Mouse (Mus musculus): ENCODE data around the gene Mgarp. TPM values are rescaled to one million over a fixed set of nuclear protein-coding genes. Genes with fewer than 3 reads are reported as not detected.
A peak's percentile ranks its signal among the peaks of the same experiment; 100 is the strongest.
"Not testable (repeated sequence)": the region's sequence is repeated elsewhere in the genome, so short reads cannot be mapped to it uniquely, and the experiment has no call there.

The Mgarp gene
- under 1 TPM in 3 of 4 experiments, not detected in 1; 0.27 to 0.72 (median 0.55) TPM for total RNA-seq (2022)

- DNase-seq (ENCODE audit: low spot score in 2 of 2), result no peak
These were observed at the start of gene Mgarp for GRCm38 (mm10) chr3:51396219-51397068. Gene Mgarp (minus strand): TSS chr3:51396738.

- DNase-seq (ENCODE audit: low spot score in 2 of 2), result no peak
These were observed 38.5 kb upstream of the Mgarp start for GRCm38 (mm10) chr3:51434871-51435595.

GRCm38 (mm10) chr3:51434364-51434763 lies 37.8 kb upstream of the Mgarp start:
- not testable (repeated sequence) for DNase-seq (ENCODE audit: low spot score in 2 of 2)

- no peak for DNase-seq (ENCODE audit: low spot score in 2 of 2)
These were observed 28.9 kb upstream of the Mgarp start for GRCm38 (mm10) chr3:51425394-51425793.

GRCm38 (mm10) chr3:51421921-51422320 lies 25.4 kb upstream of the Mgarp start:
- DNase-seq (ENCODE audit: low spot score in 2 of 2), result no peak

- no peak for DNase-seq (ENCODE audit: low spot score in 2 of 2)
These were observed 21.4 kb upstream of the Mgarp start for GRCm38 (mm10) chr3:51417966-51418365.

- no peak for DNase-seq (ENCODE audit: low spot score in 2 of 2)
These were observed 20.9 kb upstream of the Mgarp start for GRCm38 (mm10) chr3:51417485-51417884.

GRCm38 (mm10) chr3:51417135-51417458 lies 20.6 kb upstream of the Mgarp start:
- DNase-seq (ENCODE audit: low spot score in 2 of 2), result no peak

GRCm38 (mm10) chr3:51416364-51417134 lies 20.0 kb upstream of the Mgarp start:
- DNase-seq (ENCODE audit: low spot score in 2 of 2), result peak in 1 of 2 experiments; percentile 37

- no peak for DNase-seq (ENCODE audit: low spot score in 2 of 2)
These were observed 19.5 kb upstream of the Mgarp start for GRCm38 (mm10) chr3:51416073-51416363.

- DNase-seq (ENCODE audit: low spot score in 2 of 2), result peak; percentile 94 to 95
These were observed 18.8 kb upstream of the Mgarp start, which contains the start of gene Naa15 for GRCm38 (mm10) chr3:51415098-51416072. Gene Naa15 (plus strand): TSS chr3:51415148.

GRCm38 (mm10) chr3:51413276-51413675 lies 16.7 kb upstream of the Mgarp start:
- DNase-seq (ENCODE audit: low spot score in 2 of 2), result no peak

- DNase-seq (ENCODE audit: low spot score in 2 of 2), result no peak
These were observed 15.9 kb upstream of the Mgarp start for GRCm38 (mm10) chr3:51412457-51412856.

- peak; percentile 88 to 98 for DNase-seq (ENCODE audit: low spot score in 2 of 2)
These were observed 12.1 kb upstream of the Mgarp start, which contains the start of gene Ndufc1 for GRCm38 (mm10) chr3:51408561-51409183. Gene Ndufc1 (minus strand): TSS chr3:51408988.

- no peak for DNase-seq (ENCODE audit: low spot score in 2 of 2)
These were observed 11.5 kb upstream of the Mgarp start for GRCm38 (mm10) chr3:51407870-51408560.

GRCm38 (mm10) chr3:51402628-51403027 lies 6.1 kb upstream of the Mgarp start:
- no peak for DNase-seq (ENCODE audit: low spot score in 2 of 2)

- DNase-seq (ENCODE audit: low spot score in 2 of 2), result not testable (repeated sequence)
These were observed 5.5 kb upstream of the Mgarp start for GRCm38 (mm10) chr3:51402054-51402453.

GRCm38 (mm10) chr3:51400682-51401081 lies 4.1 kb upstream of the Mgarp start:
- no peak for DNase-seq (ENCODE audit: low spot score in 2 of 2)

- no peak for DNase-seq (ENCODE audit: low spot score in 2 of 2)
These were observed 3.0 kb upstream of the Mgarp start for GRCm38 (mm10) chr3:51399531-51399930.

GRCm38 (mm10) chr3:51398667-51399066 lies 2.1 kb upstream of the Mgarp start:
- no peak for DNase-seq (ENCODE audit: low spot score in 2 of 2)

Data from layer of hippocampus, adult 8-10 months (tissue).